Mouse (Mus musculus): ENCODE results near the gene Trpc3. TPM values are rescaled to one million over a fixed set of nuclear protein-coding genes. Genes with fewer than 3 reads are reported as not detected.
"Not testable (repeated sequence)": the region's sequence is repeated elsewhere in the genome, so short reads cannot be mapped to it uniquely, and the experiment has no call there.

The Trpc3 gene
- polyA plus RNA-seq (2012; ENCODE audit: insufficient read depth, insufficient read length, missing spikeins), result 0.87 and 2.6 TPM in 2 replicates

DNA sequence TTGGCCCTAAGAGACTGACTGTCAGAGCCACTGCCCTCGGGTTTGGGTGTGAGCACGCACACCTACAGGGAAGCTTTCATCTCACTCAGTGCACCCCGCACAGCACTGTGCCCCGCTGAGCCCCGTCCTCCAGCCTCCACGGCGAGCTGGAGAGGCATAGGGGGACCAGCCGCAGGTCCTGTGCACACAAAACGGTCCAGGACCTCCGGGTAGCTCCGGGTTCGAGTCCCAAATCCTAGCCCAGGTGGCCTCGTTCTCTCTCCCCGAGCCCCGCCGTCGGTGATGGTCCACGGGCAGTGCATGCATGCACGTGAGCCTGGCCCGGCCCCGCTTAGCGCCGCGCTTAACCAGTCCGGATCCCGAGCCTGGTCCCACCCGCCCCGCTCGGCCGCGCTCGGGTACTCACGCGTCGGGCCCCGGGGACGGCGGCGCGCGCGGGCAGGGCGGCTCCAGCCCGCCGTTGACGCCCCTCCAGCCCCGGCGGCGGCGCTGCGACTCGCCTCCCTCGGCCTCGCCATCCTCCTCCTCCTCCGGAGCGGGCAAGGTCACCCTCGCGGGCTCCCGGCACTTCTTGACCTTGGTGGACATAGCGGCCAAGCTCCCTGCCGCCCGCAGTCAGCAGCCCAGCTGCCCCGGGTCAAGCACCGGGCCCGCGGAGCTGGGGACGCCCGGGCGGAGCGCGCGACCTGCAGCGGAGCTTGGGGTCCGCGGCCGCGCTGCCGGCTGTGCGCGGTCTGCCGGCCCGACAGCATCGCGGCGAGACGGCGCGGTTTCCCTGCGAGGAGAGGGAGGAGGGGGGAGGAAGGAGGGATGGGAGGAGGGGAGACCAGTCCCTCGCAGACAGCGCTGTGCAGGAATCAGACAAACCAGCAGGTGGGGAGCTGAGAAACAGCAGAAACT lies at the start of gene Trpc3:
Trpc3 (minus strand) TSS at position 776 of the 900 bp plus-strand sequence.
- Histone ChIP-seq H3K4me3 (ENCODE audit: insufficient read depth, low read depth, low read length) (peak within 1 kb of the TSS; percentile 47), H3K4me1 (ENCODE audit: control insufficient read depth, insufficient read depth, insufficient read length, low read length) (peaks cover 2% of the 10 kb centered on the region; the same call in 1 of the 2 replicates), H3K27ac (replicated peaks; ENCODE audit: low read depth, low read length) (peak within 1 kb of the TSS; percentile 48)

- Histone ChIP-seq H3K4me1 (ENCODE audit: control insufficient read depth, insufficient read depth, insufficient read length, low read length) (no peaks in the 10 kb centered on the region), H3K4me3 (ENCODE audit: insufficient read depth, low read depth, low read length) (no peak overlapping the region), H3K27ac (replicated peaks; ENCODE audit: low read depth, low read length) (no peak overlapping the region)
Measured at GRCm38 (mm10) chr3:36738071-36738470, 48.1 kb upstream of the Trpc3 start.

- H3K4me1 ChIP-seq (ENCODE audit: control insufficient read depth, insufficient read depth, insufficient read length, low read length), result no peaks in the 10 kb centered on the region
Measured at GRCm38 (mm10) chr3:36733075-36733474, 43.1 kb upstream of the Trpc3 start.

DNA sequence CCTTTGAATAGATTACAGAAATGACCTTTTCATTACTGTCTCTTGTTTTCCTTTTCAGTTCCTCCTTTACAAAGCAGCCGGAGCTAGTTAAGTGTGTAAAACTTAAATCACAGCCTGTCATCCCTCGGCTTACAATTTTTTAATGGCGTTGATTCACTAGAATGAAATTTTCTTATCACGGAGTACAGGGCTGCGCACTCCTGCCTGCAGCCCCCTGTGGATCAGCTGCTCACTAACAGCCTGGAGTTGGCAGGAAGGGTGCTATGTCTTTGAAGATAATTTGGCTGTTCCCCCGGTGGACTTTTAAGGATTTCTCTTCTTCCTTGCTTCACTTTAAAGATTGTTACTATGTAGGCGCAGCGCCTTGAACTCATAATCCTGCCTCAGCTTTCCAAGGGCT lies 36.6 kb upstream of the Trpc3 start:
- Histone ChIP-seq H3K4me3 (ENCODE audit: insufficient read depth, low read depth, low read length) (no peak overlapping the region), H3K4me1 (ENCODE audit: control insufficient read depth, insufficient read depth, insufficient read length, low read length) (no peaks in the 10 kb centered on the region), H3K27ac (replicated peaks; ENCODE audit: low read depth, low read length) (no peak overlapping the region)

More at GRCm38 (mm10) chr3:36733075-36733474, 43.1 kb upstream of the Trpc3 start:
- Histone ChIP-seq H3K27ac (replicated peaks; ENCODE audit: low read depth, low read length) (no peak overlapping the region), H3K4me3 (ENCODE audit: insufficient read depth, low read depth, low read length) (no peak overlapping the region)

- no peak overlapping the region for H3K4me3 ChIP-seq (ENCODE audit: insufficient read depth, low read depth, low read length)
- H3K27ac ChIP-seq (replicated peaks; ENCODE audit: low read depth, low read length), result no peak overlapping the region
- H3K4me1 ChIP-seq (ENCODE audit: control insufficient read depth, insufficient read depth, insufficient read length, low read length), result no peaks in the 10 kb centered on the region
Measured at GRCm38 (mm10) chr3:36721850-36722249, 31.9 kb upstream of the Trpc3 start.

- Histone ChIP-seq H3K4me1 (ENCODE audit: control insufficient read depth, insufficient read depth, insufficient read length, low read length) (no peaks in the 10 kb centered on the region), H3K27ac (replicated peaks; ENCODE audit: low read depth, low read length) (no peak overlapping the region)
Measured at GRCm38 (mm10) chr3:36709521-36709920, 19.6 kb upstream of the Trpc3 start.

GRCm38 (mm10) chr3:36690292-36690650 lies 304 bp upstream of the Trpc3 start:
- Histone ChIP-seq H3K27ac (replicated peaks; ENCODE audit: low read depth, low read length) (no peak overlapping the region), H3K4me1 (ENCODE audit: control insufficient read depth, insufficient read depth, insufficient read length, low read length) (peaks cover 2% of the 10 kb centered on the region; the same call in 1 of the 2 replicates), H3K4me3 (ENCODE audit: insufficient read depth, low read depth, low read length) (peak overlapping the region; percentile 47; the same call in 1 of the 2 replicates)

More at GRCm38 (mm10) chr3:36709521-36709920, 19.6 kb upstream of the Trpc3 start:
- no peak overlapping the region for H3K4me3 ChIP-seq (ENCODE audit: insufficient read depth, low read depth, low read length)

GRCm38 (mm10) chr3:36688874-36689273 lies 1.1 kb downstream of the Trpc3 start:
- Histone ChIP-seq H3K27ac (replicated peaks; ENCODE audit: low read depth, low read length) (no peak overlapping the region), H3K4me1 (ENCODE audit: control insufficient read depth, insufficient read depth, insufficient read length, low read length) (peaks cover 2% of the 10 kb centered on the region; the same call in 1 of the 2 replicates), H3K4me3 (ENCODE audit: insufficient read depth, low read depth, low read length) (peak overlapping the region; percentile 47)

GRCm38 (mm10) chr3:36675822-36676221 lies 14.1 kb downstream of the Trpc3 start:
- H3K27ac ChIP-seq (replicated peaks; ENCODE audit: low read depth, low read length), result no peak overlapping the region
- H3K4me3 ChIP-seq (ENCODE audit: insufficient read depth, low read depth, low read length), result no peak overlapping the region
- no peaks in the 10 kb centered on the region for H3K4me1 ChIP-seq (ENCODE audit: control insufficient read depth, insufficient read depth, insufficient read length, low read length)

DNA sequence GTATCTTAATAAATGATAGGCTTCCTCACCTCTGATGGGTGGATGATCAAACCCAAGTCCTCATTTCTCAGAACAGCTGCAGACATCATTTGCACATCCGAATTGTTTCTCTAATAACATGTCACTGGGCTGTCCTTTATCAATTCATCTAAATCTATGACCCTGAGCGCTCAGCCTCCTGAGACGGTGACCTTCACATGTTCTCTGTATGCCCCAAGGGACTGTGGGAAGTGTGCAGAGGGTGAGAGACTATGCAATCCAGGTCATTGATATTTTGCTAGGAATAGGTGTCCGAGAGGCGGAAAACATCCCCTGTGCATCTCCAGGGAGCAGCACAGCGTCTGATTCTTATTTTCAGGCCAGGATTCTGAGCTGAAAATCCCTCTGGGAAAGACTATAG lies 22.2 kb downstream of the Trpc3 start:
- Histone ChIP-seq H3K4me3 (ENCODE audit: insufficient read depth, low read depth, low read length) (no peak overlapping the region), H3K4me1 (ENCODE audit: control insufficient read depth, insufficient read depth, insufficient read length, low read length) (no peaks in the 10 kb centered on the region), H3K27ac (replicated peaks; ENCODE audit: low read depth, low read length) (no peak overlapping the region)

GRCm38 (mm10) chr3:36645245-36645559 lies 44.8 kb downstream of the Trpc3 start:
- not testable (repeated sequence) for H3K4me1 ChIP-seq (ENCODE audit: control insufficient read depth, insufficient read depth, insufficient read length, low read length); H3K27ac ChIP-seq (replicated peaks; ENCODE audit: low read depth, low read length); H3K4me3 ChIP-seq (ENCODE audit: insufficient read depth, low read depth, low read length)

GRCm38 (mm10) chr3:36644554-36645244 lies 45.3 kb downstream of the Trpc3 start:
- Histone ChIP-seq H3K4me1 (ENCODE audit: control insufficient read depth, insufficient read depth, insufficient read length, low read length) (no peaks in the 10 kb centered on the region), H3K4me3 (ENCODE audit: insufficient read depth, low read depth, low read length) (no peak overlapping the region), H3K27ac (replicated peaks; ENCODE audit: low read depth, low read length) (no peak overlapping the region)

DNA sequence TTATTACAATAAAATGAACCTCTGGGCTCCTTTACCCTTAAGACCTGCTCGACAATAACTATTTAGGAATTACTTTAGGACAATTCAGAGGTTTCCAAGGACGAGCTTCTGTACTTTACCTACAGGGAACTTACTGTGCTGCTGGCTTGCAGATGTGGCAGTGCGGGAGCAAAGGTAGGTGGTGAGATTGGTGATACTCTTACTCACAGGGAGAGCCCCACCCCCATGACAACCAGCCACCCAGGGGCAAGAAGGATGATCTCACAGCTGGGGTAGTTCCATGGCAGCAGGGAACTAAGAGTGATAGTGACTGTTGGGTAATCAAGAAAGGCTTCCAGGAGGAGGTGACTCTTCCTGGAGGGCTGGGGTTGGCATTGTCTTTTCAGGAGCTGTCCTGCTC lies 46.6 kb downstream of the Trpc3 start:
- H3K27ac ChIP-seq (replicated peaks; ENCODE audit: low read depth, low read length), result no peak overlapping the region
- no peak overlapping the region for H3K4me3 ChIP-seq (ENCODE audit: insufficient read depth, low read depth, low read length)
- H3K4me1 ChIP-seq (ENCODE audit: control insufficient read depth, insufficient read depth, insufficient read length, low read length), result no peaks in the 10 kb centered on the region

- H3K27ac ChIP-seq (replicated peaks; ENCODE audit: low read depth, low read length), result no peak overlapping the region
- H3K4me3 ChIP-seq (ENCODE audit: insufficient read depth, low read depth, low read length), result no peak overlapping the region
- H3K4me1 ChIP-seq (ENCODE audit: control insufficient read depth, insufficient read depth, insufficient read length, low read length), result no peaks in the 10 kb centered on the region
Measured at GRCm38 (mm10) chr3:36642736-36643135, 47.2 kb downstream of the Trpc3 start.

- Histone ChIP-seq H3K27ac (replicated peaks; ENCODE audit: low read depth, low read length) (no peak overlapping the region), H3K4me1 (ENCODE audit: control insufficient read depth, insufficient read depth, insufficient read length, low read length) (no peaks in the 10 kb centered on the region), H3K4me3 (ENCODE audit: insufficient read depth, low read depth, low read length) (no peak overlapping the region)
Measured at GRCm38 (mm10) chr3:36640787-36641186, 49.2 kb downstream of the Trpc3 start.
